Mouse (Mus musculus) stomach, postnatal 0 days (tissue): ENCODE data around the gene Trim8.

Source experiments
- CTCF ChIP-seq: IDR thresholded peaks from 2 replicates; pipeline ENCODE4 v1.5.1; 2016; ENCODE audit warnings: antibody characterized with exemption, low read depth, mild to moderate bottlenecking, moderate library complexity
- EP300 ChIP-seq: optimal IDR thresholded peaks from 2 replicates; pipeline ENCODE3; 2016; ENCODE audit warnings: antibody characterized with exemption

DNA sequence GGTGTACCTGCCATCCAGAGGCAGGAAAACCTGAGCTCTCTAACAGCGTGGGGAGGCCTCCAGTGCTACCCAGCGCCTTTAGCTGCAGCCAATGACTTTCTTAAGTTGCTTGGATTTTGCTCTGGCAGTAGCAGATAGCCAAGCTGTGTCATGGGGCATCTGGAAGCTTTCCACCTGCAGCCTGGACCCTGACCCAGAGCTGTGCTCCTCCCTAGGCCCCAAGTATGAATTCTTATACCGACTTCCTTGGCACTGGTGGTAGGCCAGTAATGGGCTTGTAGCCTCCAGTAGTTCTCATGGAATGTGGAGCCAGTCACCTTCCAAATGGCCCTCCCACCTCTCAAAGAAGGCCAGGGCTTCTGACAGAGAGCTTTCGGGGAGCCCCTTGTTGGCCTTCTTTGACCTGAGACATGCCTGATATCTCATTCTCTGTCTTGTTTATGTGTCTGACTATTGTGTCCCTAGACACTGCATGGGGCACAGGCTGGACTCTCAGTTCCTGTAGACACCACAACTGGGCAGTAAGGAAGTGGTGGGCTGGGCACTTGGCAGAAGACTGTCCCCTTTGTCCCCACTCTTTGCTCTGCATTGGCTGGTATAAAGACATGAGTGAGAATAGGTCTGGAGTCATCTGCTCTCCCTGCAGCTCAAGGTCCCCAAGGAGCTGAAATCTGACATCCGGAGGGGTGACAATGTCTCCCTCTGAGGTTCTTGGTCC is 45.3 kb upstream of the Trim8 start:
- TF ChIP-seq CTCF (no peak), EP300 (no peak)
